Mouse (Mus musculus) forebrain, embryonic 10.5 days (tissue): ENCODE measurements around the gene Tmem95. TPM values are rescaled to one million over a fixed set of nuclear protein-coding genes. Genes with fewer than 3 reads are reported as not detected.

ENCODE experiments used
- DNase-seq: peaks from one replicate; pipeline ENCODE4 v3.0.0-alpha.2; 2017; ENCODE audit warnings: low spot score; ENCODE audit errors: extremely low spot score
- H3K27ac ChIP-seq: fragments of 300-500 bp; sonication (generic); 2 replicates; pipeline ENCODE4 v1.5.1; 2016; ENCODE audit warnings: mild to moderate bottlenecking
- H3K27me3 ChIP-seq: fragments of 300-500 bp; sonication (generic); 2 replicates; pipeline ENCODE4 v1.6.1; 2016; ENCODE audit warnings: mild to moderate bottlenecking; ENCODE audit not compliant: poor library complexity, severe bottlenecking
- H3K36me3 ChIP-seq: fragments of 300-500 bp; sonication (generic); replicated peaks from 2 replicates; pipeline ENCODE4 v1.6.1; 2016; ENCODE audit warnings: mild to moderate bottlenecking, moderate library complexity
- H3K4me1 ChIP-seq: fragments of 300-500 bp; sonication (generic); 2 replicates; pipeline ENCODE4 v1.6.1; 2016
- H3K4me3 ChIP-seq: fragments of 300-500 bp; sonication (generic); 2 replicates; pipeline ENCODE4 v1.5.1; 2016; ENCODE audit warnings: mild to moderate bottlenecking, moderate library complexity
- H3K9me3 ChIP-seq: fragments of 300-500 bp; sonication (generic); 2 replicates; pipeline ENCODE4 v1.6.1; 2016; ENCODE audit warnings: mild to moderate bottlenecking, moderate library complexity
- WGBS: fragments of 180-500 bp; shearing (Covaris S2); methylation state at CpG from one replicate; pipeline ENCODE4 v1.1.7; 2016; 5-methylcytosine and 5-hydroxymethylcytosine counted together
- polyA plus RNA-seq: library from polyadenylated mRNA; unstranded; fragments of >200 nt; fragmentation: Nextera tagmentation; extraction: Ambion mirVana; gene quantifications from 2 replicates; pipeline ENCODE4 v1.2.1, GENCODE M21; 2016

Tmem95 gene
- polyA plus RNA-seq, 1 experiment from 2014 or later, result not detected

DNA sequence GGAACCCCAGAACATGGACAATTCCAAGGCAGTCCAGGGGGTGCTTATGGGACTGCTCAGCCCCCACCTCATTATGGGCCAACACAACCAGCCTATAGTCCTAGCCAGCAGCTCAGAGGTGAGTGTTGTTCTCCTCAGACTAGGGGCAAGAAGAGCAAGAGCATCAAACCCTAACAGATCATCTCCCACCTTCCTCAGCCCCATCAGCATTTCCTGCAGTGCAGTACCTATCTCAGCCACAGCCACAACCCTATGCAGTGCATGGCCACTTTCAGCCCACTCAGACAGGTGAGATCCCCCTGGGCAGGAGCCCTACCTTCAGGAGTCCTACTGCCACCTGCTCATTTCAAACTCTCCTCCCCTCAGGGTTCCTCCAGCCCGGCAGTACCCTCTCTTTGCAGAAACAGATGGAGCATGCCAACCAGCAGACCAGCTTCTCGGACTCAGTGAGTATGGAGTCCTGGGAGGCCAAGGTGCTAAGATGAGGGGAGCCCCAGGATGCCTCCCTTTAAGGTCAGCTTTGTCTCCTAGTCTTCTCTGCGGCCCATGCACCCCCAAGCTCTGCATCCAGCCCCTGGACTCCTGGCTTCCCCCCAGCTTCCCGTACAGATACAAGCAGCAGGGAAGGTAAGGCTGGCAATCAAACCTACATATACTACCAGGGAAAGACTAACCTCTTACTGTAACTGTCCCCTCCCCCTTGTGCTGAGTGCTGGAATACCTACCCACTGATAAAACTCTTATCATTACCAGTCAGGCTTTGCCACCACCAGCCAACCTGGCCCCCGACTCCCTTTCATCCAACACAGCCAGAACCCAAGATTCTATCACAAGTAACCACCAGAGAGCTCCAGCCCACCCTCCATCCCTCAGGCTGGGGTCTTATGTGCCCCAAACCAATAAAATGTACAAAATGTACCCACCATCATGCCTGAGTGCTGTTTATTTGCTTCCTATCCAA is 38.1 kb upstream of the Tmem95 start:
- no peak overlapping the region for H3K27ac ChIP-seq
- H3K9me3 ChIP-seq, result no peaks in the 10 kb centered on the region
- peaks cover 83% of the 10 kb centered on the region for H3K36me3 ChIP-seq
- peak overlapping the region; percentile 96 for H3K4me3 ChIP-seq
- WGBS, result 74% methylated on average over 5 of the region's 5 CpGs
- DNase-seq, result no peak
- peaks cover 69% of the 10 kb centered on the region for H3K4me1 ChIP-seq
- H3K27me3 ChIP-seq, result no peaks in the 10 kb centered on the region

DNA sequence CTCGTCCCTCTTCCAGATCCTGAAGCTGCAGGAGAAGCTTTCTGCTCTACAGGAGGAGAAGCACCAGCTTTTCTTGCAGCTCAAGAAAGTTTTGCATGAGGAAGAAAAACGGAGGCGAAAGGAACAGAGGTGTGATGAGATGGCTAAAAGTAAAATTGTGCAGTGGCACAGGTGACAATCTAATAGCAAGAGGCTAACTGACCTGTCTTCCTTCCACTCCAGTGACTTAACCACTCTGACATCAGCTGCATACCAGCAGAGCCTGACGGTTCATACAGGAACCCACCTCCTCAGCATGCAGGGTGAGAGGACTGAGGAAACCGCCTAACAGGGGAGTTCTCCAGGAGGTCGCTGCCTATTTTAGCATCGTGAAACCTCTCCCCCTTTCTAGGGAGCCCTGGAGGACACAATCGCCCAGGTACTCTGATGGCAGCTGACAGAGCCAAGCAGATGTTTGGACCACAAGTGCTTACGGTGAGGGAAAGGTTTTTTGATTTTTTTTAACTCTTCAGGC is 37.2 kb upstream of the Tmem95 start:
- 43% methylated on average over 9 of the region's 9 CpGs for WGBS
- Histone ChIP-seq H3K9me3 (no peaks in the 10 kb centered on the region), H3K36me3 (peaks cover 93% of the 10 kb centered on the region), H3K27ac (peak overlapping the region; percentile 96; the same call in 1 of the 2 replicates), H3K4me3 (peak overlapping the region; percentile 96), H3K27me3 (no peaks in the 10 kb centered on the region), H3K4me1 (peaks cover 66% of the 10 kb centered on the region)
- DNase-seq, result peak; percentile 14

DNA sequence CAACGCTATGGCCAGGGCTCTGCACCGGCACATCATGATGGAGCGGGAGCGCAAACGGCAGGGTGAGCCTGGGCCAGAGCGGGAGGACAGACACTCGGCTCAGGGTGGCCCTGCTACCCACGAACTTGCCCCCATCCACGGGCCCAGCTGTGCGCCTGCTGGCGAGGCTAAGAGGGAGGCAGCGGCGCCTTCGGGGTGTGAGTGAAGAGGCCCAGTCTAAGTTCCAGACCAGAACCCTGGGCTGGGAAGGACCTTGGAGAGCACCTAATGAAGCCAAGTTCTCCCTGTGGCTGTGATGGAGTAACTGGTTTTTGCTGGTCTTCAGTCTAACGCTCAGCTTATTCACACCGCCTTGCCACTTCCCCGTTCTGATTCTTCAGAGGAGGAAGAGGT is 36.5 kb upstream of the Tmem95 start:
- Histone ChIP-seq H3K36me3 (peaks cover 94% of the 10 kb centered on the region), H3K9me3 (no peaks in the 10 kb centered on the region), H3K27me3 (no peaks in the 10 kb centered on the region), H3K27ac (peak overlapping the region; percentile 96), H3K4me1 (peaks cover 60% of the 10 kb centered on the region), H3K4me3 (peak overlapping the region; percentile 96)
- WGBS, result 4% methylated on average over 17 of the region's 17 CpGs
- no peak for DNase-seq

DNA sequence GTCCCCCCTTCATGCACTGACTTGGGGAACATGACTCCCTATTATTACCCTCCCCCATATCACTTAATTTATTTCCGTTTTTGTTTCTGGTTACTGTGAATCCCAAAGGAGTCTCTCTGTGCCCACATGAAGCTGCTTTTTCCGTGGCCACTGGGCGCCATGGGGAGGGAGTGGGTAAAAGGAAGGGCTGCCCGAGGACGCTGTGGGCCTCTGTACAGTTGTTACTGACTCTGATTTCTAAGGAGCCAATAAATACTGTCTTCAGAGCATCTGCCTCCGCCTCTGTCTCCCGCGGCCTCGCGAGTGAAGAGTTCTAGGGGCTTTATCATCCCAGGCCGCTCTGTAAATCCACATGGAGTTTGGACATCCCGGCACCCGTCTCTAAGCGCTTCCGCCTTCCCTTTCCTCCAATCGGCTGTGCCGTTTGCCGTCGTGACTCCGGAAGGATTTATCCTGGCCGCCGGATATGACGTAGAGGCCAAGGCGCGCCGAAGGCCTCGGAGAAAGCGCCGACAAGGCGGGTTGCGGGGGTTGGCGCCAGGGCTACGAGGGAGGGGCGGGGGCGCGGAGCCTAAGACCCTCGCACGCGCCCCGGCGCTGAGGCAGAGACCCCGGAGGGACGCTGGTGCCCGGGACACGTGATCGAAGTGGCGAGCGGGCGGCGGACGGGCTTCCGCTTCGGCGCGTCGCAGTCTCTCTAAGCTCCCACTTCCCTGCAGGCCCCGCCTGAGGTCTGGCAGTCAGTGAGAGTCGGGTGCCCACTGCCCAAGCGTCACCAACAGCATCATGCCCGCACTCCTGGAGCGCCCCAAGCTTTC is 35.9 kb upstream of the Tmem95 start, which contains the start of gene Gps2:
Gene Gps2, plus strand, starts transcription at position 335 of the 818 bp plus-strand sequence.
- no peaks in the 10 kb centered on the region for H3K9me3 ChIP-seq
- WGBS, result 2% methylated on average over 61 of the region's 61 CpGs
- peak within 1 kb of the TSS; percentile 96 for H3K4me3 ChIP-seq
- no peaks in the 10 kb centered on the region for H3K27me3 ChIP-seq
- H3K27ac ChIP-seq, result peak within 1 kb of the TSS; percentile 96
- peaks cover 53% of the 10 kb centered on the region for H3K4me1 ChIP-seq
- peaks cover 94% of the 10 kb centered on the region for H3K36me3 ChIP-seq
- peak; percentile 97 for DNase-seq

- H3K9me3 ChIP-seq, result no peaks in the 10 kb centered on the region
- H3K27ac ChIP-seq, result peak overlapping the region; percentile 96
- H3K4me3 ChIP-seq, result peak overlapping the region; percentile 96
- no peaks in the 10 kb centered on the region for H3K27me3 ChIP-seq
- DNase-seq, result no peak
- WGBS, result 79% methylated on average over 15 of the region's 15 CpGs
- H3K4me1 ChIP-seq, result peaks cover 49% of the 10 kb centered on the region
- peaks cover 94% of the 10 kb centered on the region for H3K36me3 ChIP-seq
These were observed 35.1 kb upstream of the Tmem95 start for GRCm38 (mm10) chr11:69912716-69913530.

GRCm38 (mm10) chr11:69911701-69912100 is 33.9 kb upstream of the Tmem95 start:
- H3K27me3 ChIP-seq, result no peaks in the 10 kb centered on the region
- 86% methylated on average over 6 of the region's 6 CpGs for WGBS
- H3K27ac ChIP-seq, result no peak overlapping the region
- no peak for DNase-seq
- H3K4me1 ChIP-seq, result peaks cover 40% of the 10 kb centered on the region
- peak overlapping the region; percentile 1; the same call in 1 of the 2 replicates for H3K4me3 ChIP-seq
- H3K36me3 ChIP-seq, result peaks cover 94% of the 10 kb centered on the region
- no peaks in the 10 kb centered on the region for H3K9me3 ChIP-seq

GRCm38 (mm10) chr11:69910781-69911560 is 33.2 kb upstream of the Tmem95 start:
- Histone ChIP-seq H3K4me3 (0 out of 2 replicates have a peak overlapping the region, but pooled peaks have one; percentile 1), H3K9me3 (no peaks in the 10 kb centered on the region), H3K27me3 (no peaks in the 10 kb centered on the region), H3K36me3 (peaks cover 94% of the 10 kb centered on the region), H3K27ac (no peak overlapping the region), H3K4me1 (peaks cover 33% of the 10 kb centered on the region)
- WGBS, result 93% methylated on average over 17 of the region's 17 CpGs
- DNase-seq, result no peak

- peaks cover 94% of the 10 kb centered on the region for H3K36me3 ChIP-seq
- DNase-seq, result no peak
- H3K27me3 ChIP-seq, result no peaks in the 10 kb centered on the region
- peaks cover 25% of the 10 kb centered on the region for H3K4me1 ChIP-seq
- H3K4me3 ChIP-seq, result no peak overlapping the region
- no peak overlapping the region for H3K27ac ChIP-seq
- H3K9me3 ChIP-seq, result no peaks in the 10 kb centered on the region
- WGBS, result 93% methylated on average over 8 of the region's 8 CpGs
These were observed 32.4 kb upstream of the Tmem95 start for GRCm38 (mm10) chr11:69910177-69910576.

DNA sequence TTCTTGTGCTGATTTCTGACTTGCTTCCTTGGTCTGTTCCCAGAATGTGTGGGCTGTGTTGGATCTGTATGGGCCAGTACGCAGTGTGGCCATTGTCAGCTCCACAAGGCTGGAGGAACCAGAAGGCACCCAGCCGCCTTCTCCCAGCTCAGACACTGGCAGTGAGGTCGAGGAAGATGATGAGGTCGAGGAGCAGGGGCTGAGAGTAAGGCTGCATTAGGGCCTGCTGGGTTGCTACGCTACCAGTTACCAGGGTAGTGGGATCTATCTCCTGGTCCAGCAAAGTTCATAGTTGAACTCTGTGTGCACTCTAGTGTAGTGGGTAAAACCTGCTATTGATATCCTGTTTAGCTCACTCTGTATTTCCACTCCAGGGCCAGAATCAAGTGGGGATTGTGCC is 31.4 kb upstream of the Tmem95 start:
- WGBS, result 91% methylated on average over 5 of the region's 5 CpGs
- no peaks in the 10 kb centered on the region for H3K27me3 ChIP-seq
- H3K4me1 ChIP-seq, result peaks cover 15% of the 10 kb centered on the region
- H3K36me3 ChIP-seq, result peaks cover 96% of the 10 kb centered on the region
- H3K9me3 ChIP-seq, result no peaks in the 10 kb centered on the region
- no peak for DNase-seq
- H3K4me3 ChIP-seq, result no peak overlapping the region
- H3K27ac ChIP-seq, result no peak overlapping the region

- 96% methylated on average over 11 of the region's 11 CpGs for WGBS
- H3K27me3 ChIP-seq, result no peaks in the 10 kb centered on the region
- H3K27ac ChIP-seq, result no peak overlapping the region
- no peak overlapping the region for H3K4me3 ChIP-seq
- no peak for DNase-seq
- H3K4me1 ChIP-seq, result peaks cover 11% of the 10 kb centered on the region
- H3K9me3 ChIP-seq, result no peaks in the 10 kb centered on the region
- peaks cover 100% of the 10 kb centered on the region for H3K36me3 ChIP-seq
These were observed 30.8 kb upstream of the Tmem95 start for GRCm38 (mm10) chr11:69908645-69909044.

DNA sequence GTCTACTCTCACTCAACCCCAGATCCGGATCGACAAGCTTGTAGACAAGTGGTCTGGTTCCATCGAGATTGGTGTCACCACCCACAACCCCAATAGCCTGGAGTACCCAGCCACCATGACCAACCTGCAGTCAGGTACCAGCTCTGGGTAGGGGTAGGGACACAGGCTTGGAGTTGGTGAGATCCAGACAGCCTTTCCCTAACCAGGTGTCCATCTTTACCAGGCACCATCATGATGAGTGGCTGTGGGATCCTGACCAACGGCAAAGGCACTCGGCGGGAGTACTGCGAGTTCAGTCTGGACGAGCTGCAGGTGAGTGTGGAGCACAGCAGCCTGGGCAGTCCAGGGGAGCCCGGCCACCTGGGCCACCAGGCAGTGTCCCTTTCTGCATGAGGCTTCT is 26.5 kb upstream of the Tmem95 start:
- Histone ChIP-seq H3K4me3 (no peak overlapping the region), H3K27ac (no peak overlapping the region), H3K4me1 (peaks cover 35% of the 10 kb centered on the region), H3K36me3 (peaks cover 65% of the 10 kb centered on the region), H3K9me3 (no peaks in the 10 kb centered on the region), H3K27me3 (peaks cover 6% of the 10 kb centered on the region; the same call in 1 of the 2 replicates)
- 96% methylated on average over 9 of the region's 9 CpGs for WGBS
- no peak for DNase-seq
